In the genomic region with DNA sequence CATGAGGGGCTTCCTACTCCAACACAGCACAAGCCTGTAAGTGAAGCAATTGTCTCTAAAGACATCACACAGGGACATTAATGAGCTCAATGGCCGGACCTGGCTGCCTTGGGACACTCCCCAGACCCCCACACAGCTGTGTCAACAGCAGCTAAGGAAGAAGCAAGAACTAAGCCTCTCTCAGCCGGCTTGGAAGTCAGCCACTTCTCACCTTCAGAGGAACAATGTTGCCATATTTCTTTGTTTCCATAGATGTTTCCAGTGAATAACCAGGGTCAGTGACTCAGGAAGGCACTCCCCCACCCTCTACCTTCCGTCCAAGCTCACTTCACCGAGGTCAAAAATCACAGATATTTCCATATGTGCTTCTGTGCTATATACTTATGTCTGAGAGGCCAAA, we compare ENCODE assay signal across 9 mouse cellular contexts.
DNase-seq lines count a peak whose midpoint lies in the region; ATAC-seq and TF ChIP-seq lines count a peak whose summit lies in the region.
"Had no signal": no experiment of that assay in that cellular context is flagged by ENCODE, and none has a peak within 500 bp of the region (broad histone marks: within the 10 kb centered on the region; RNA-seq: fewer than 3 reads in every experiment).

No protein-coding gene starts in this region.

- 17% methylated on average over 4 of the region's 4 CpGs for WGBS in lung, embryonic 16.5 days
- WGBS in lung, adult 2 months, result 34% methylated on average over 4 of the region's 4 CpGs
- 31% methylated on average over 4 of the region's 4 CpGs for WGBS in stomach, embryonic 14.5 days

- peak; percentile 49 for ATAC-seq in lung, embryonic 16.5 days (ENCODE audit: low read depth)
- peak; percentile 26 for ATAC-seq in granulocyte monocyte progenitor cell, adult 5-6 weeks (replicated peaks; ENCODE audit: poor library complexity, severe bottlenecking)
- ATAC-seq in stomach, embryonic 14.5 days (ENCODE audit: insufficient number of reproducible peaks, insufficient read depth, low FRiP score, low read depth), result no peak; the same call in 1 of the 2 replicates
- ATAC-seq: inflammation-experienced regulatory T-cells, adult 6 months had no signal

- TF ChIP-seq CTCF in lung, adult 2 months (IDR thresholded peaks at IDR 0.05; ENCODE audit: insufficient read depth, low read length), result no peak

- no peak for TF ChIP-seq POLR2A in lung, adult 2 months (IDR thresholded peaks at IDR 0.05; ENCODE audit: borderline replicate concordance, extremely low read depth, low read depth, low read length)

- no peak overlapping the region for H3K9ac ChIP-seq in lung, embryonic 16.5 days (ENCODE audit: low read length)
- no peak overlapping the region for H3K9ac ChIP-seq in stomach, embryonic 14.5 days (replicated peaks; ENCODE audit: low read depth, low read length)

- DNase-seq in lung, adult 2 months, result no peak
- DNase-seq in heart, postnatal 4 days, result peak; percentile 61
- DNase-seq in right cerebral cortex, adult 2 months (ENCODE audit: low spot score in 2 of 2), result no peak
- no peak for DNase-seq in right cerebral cortex, postnatal 36 days (ENCODE audit: low spot score in 2 of 2)
- no peak for DNase-seq in spleen, postnatal 14 days (ENCODE audit: low spot score in 2 of 2)

- peaks cover 7% of the 10 kb centered on the region for H3K4me1 ChIP-seq in lung, embryonic 16.5 days (replicated peaks; ENCODE audit: control insufficient read depth, insufficient read depth, low read length)
- peaks cover 7% of the 10 kb centered on the region for H3K4me1 ChIP-seq in lung, adult 2 months (ENCODE audit: control insufficient read depth, insufficient read depth, low read length)
- peaks cover 9% of the 10 kb centered on the region; the same call in 1 of the 2 replicates for H3K4me1 ChIP-seq in stomach, embryonic 14.5 days (ENCODE audit: control insufficient read depth, insufficient read depth, low read length)

- no peak overlapping the region for H3K4me3 ChIP-seq in lung, embryonic 16.5 days (ENCODE audit: low read length)
- no peak overlapping the region for H3K4me3 ChIP-seq in lung, adult 2 months (replicated peaks; ENCODE audit: extremely low read depth, low read depth, low read length)
- H3K4me3 ChIP-seq in stomach, embryonic 14.5 days (ENCODE audit: low read depth, low read length), result no peak overlapping the region

- no peaks in the 10 kb centered on the region for H3K27me3 ChIP-seq in lung, embryonic 16.5 days (ENCODE audit: control insufficient read depth, insufficient read depth, low read depth, low read length)
- no peaks in the 10 kb centered on the region for H3K27me3 ChIP-seq in stomach, embryonic 14.5 days (ENCODE audit: control insufficient read depth, insufficient read depth, low read length)

- H3K9me3 ChIP-seq in lung, embryonic 16.5 days (ENCODE audit: control insufficient read depth, low read length), result no peaks in the 10 kb centered on the region
- peaks cover 3% of the 10 kb centered on the region; the same call in 1 of the 2 replicates for H3K9me3 ChIP-seq in stomach, embryonic 14.5 days (ENCODE audit: control insufficient read depth, low read depth, low read length)

- H3K4me2 ChIP-seq in lung, embryonic 16.5 days (ENCODE audit: low read depth, low read length), result no peak overlapping the region; the same call in 1 of the 2 replicates
- no peak overlapping the region for H3K4me2 ChIP-seq in stomach, embryonic 14.5 days (replicated peaks; ENCODE audit: low read depth, low read length)

- no peaks in the 10 kb centered on the region for H3K36me3 ChIP-seq in lung, embryonic 16.5 days (ENCODE audit: control insufficient read depth, insufficient read depth, low read length)
- H3K36me3 ChIP-seq in stomach, embryonic 14.5 days (ENCODE audit: control insufficient read depth, insufficient read depth, low read length), result no peaks in the 10 kb centered on the region

- peak overlapping the region; percentile 75 for H3K27ac ChIP-seq in lung, embryonic 16.5 days (ENCODE audit: low read length)
- peak overlapping the region; percentile 36; the same call in 1 of the 2 replicates for H3K27ac ChIP-seq in stomach, embryonic 14.5 days (ENCODE audit: low read length)
